Mouse (Mus musculus): ENCODE results near the gene Irgc1.
A peak's percentile ranks its signal among the peaks of the same experiment; 100 is the strongest.

DNA sequence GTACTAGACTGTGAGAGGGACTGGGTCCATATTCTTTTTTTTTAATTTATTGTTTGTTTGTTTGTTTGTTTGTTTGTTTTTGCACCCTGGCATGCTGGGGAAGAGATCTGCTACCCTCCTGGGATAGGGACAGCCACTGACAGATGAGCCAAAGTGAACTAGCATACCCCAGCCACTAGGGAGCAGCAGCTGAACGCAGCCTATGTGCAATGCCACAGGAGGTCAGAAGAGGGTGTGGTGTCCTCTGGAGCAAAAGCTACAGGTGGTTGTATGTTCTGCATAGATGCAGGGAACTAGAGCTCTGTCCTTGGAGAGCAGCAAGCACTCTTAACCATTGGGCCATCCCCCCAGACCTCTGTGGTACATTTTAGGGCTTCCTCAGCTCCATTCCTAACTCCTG, 10.3 kb downstream of the Irgc1 start:
- TF ChIP-seq CTCF (conservative IDR thresholded peaks at IDR 0.05; ENCODE audit: low read length) (peak; percentile 85), POU5F1 (IDR thresholded peaks at IDR 0.05; ENCODE audit: borderline replicate concordance, low read length) (no peak)

All from E14TG2a.4 (cell line).